Mouse (Mus musculus) neural tube, embryonic 12.5 days (tissue): Measurements from ENCODE around the gene Gm10645. TPM values are rescaled to one million over a fixed set of nuclear protein-coding genes. Genes with fewer than 3 reads are reported as not detected.
A peak's percentile ranks its signal among the peaks of the same experiment; 100 is the strongest.

Experiments used
- ATAC-seq: fragments of 200-750 bp; cut with Nextera tagmentation; 2 replicates; pipeline ENCODE4 v1.8.0; 2017; ENCODE audit warnings: low read depth, mild to moderate bottlenecking, moderate TSS enrichment, moderate library complexity; ENCODE audit not compliant: low FRiP score
- H3K27ac ChIP-seq: fragments of 300-500 bp; sonication (generic); 2 replicates; pipeline ENCODE4 v1.5.1; 2016
- H3K27me3 ChIP-seq: fragments of 300-500 bp; sonication (generic); replicated peaks from 2 replicates; pipeline ENCODE4 v1.6.1; 2016; ENCODE audit warnings: mild to moderate bottlenecking
- H3K36me3 ChIP-seq: fragments of 300-500 bp; sonication (generic); 2 replicates; pipeline ENCODE4 v1.6.1; 2016; ENCODE audit warnings: mild to moderate bottlenecking
- H3K4me1 ChIP-seq: fragments of 300-500 bp; sonication (generic); 2 replicates; pipeline ENCODE4 v1.6.1; 2016
- H3K4me2 ChIP-seq: fragments of 300-500 bp; sonication (generic); replicated peaks from 2 replicates; pipeline ENCODE4 v1.6.1; 2016; ENCODE audit warnings: mild to moderate bottlenecking
- H3K4me3 ChIP-seq: fragments of 300-500 bp; sonication (generic); 2 replicates; pipeline ENCODE4 v1.5.1; 2016
- H3K9ac ChIP-seq: fragments of 300-500 bp; sonication (generic); 2 replicates; pipeline ENCODE4 v1.6.1; 2016; ENCODE audit warnings: mild to moderate bottlenecking
- H3K9me3 ChIP-seq: fragments of 300-500 bp; sonication (generic); 2 replicates; pipeline ENCODE4 v1.6.1; 2016; ENCODE audit warnings: mild to moderate bottlenecking
- WGBS: fragments of 180-500 bp; shearing (Covaris S2); methylation state at CpG from one replicate; pipeline ENCODE4 v1.1.7; 2016; 5-methylcytosine and 5-hydroxymethylcytosine counted together
- polyA plus RNA-seq: library from polyadenylated mRNA; unstranded; fragments of >200 nt; fragmentation: Nextera tagmentation; extraction: Ambion mirVana; gene quantifications from 2 replicates; pipeline ENCODE4 v1.2.1, GENCODE M21; 2016

Gene Gm10645
- polyA plus RNA-seq, 1 experiment from 2014 or later: 9.2 TPM

DNA sequence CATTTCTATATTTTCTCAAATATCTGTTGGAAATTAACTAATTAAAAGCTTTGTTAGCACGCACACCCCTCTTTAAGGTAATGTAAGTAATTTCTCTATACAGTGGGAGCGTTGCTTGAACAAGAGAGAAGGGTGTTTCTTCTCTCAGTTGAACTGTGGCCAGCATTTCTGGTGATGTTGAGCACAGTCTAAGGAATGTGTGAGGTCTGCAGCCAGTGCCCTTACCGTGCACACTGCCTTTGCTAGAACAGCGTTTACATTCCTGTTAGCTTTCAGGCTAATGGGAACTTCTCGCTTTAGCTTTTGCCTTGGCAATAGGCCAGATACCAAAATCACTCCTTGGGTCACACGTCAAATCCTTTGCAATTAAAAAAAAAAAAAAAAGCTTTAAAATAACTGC is 20.4 kb upstream of the Gm10645 start:
- Histone ChIP-seq H3K9me3 (no peaks in the 10 kb centered on the region), H3K4me1 (peaks cover 12% of the 10 kb centered on the region), H3K4me2 (no peak overlapping the region), H3K36me3 (no peaks in the 10 kb centered on the region), H3K27ac (no peak overlapping the region), H3K4me3 (no peak overlapping the region), H3K27me3 (no peaks in the 10 kb centered on the region), H3K9ac (no peak overlapping the region)
- no peak for ATAC-seq
- WGBS: 70% methylated on average over 6 of the region's 6 CpGs

DNA sequence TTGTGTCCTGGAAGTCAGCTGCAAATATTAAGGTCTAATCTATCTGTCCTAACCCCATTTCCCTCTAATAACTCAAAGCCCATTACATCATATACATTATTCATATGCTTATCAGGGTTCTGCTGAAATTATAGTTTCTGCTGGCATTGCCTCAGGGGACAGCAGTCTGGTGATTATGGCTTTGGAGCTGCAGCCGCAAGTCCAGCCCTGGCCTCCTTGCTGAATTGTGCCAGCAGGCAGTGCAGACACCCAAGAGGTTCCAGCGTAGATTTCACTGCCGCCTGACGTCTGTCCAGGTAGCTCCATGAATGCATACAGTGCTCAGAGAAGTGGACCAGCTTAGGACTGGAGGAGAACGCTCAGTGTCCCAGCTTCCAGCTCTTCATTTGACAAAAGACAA is 16.8 kb upstream of the Gm10645 start:
- Histone ChIP-seq H3K4me1 (peaks cover 22% of the 10 kb centered on the region), H3K9me3 (no peaks in the 10 kb centered on the region), H3K27ac (0 out of 2 replicates have a peak overlapping the region, but pooled peaks have one; percentile 21), H3K36me3 (no peaks in the 10 kb centered on the region), H3K4me3 (no peak overlapping the region), H3K4me2 (no peak overlapping the region), H3K27me3 (no peaks in the 10 kb centered on the region), H3K9ac (no peak overlapping the region)
- WGBS: 65% methylated on average over 5 of the region's 5 CpGs
- peak; percentile 18; the same call in 1 of the 2 replicates for ATAC-seq

DNA sequence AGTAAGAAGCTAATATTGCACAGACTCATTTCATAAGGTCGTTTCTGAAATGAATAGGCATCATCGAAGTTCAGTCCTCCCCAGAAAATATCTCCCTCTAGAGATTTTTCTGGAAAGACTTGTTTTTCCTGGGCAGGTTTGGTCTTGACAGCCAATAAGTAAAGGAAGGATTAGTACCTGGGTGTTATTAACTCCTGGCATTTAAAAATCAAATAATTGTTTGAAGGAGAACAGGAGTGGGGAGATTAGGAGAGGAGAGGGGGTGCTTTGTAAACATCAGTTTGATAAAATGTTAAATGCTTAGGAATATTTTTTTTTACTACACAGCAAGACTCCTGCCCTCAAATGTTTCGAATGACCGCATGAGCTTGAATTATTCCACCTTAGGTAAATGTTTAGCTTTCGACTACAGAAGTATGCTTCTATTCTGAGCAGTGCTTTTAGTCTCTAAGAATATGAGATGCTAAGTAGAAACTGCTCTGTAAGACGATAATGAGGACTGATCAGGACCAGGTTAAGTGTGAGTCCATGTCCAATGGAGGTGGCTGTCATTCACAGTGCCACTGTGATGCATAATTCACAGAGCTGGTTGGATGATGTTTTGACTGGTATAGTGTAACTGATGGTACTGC is 16.0 kb upstream of the Gm10645 start:
- peaks cover 30% of the 10 kb centered on the region for H3K4me1 ChIP-seq
- 77% methylated on average over 6 of the region's 6 CpGs for WGBS
- H3K27me3 ChIP-seq: no peaks in the 10 kb centered on the region

GRCm38 (mm10) chr8:83178228-83178742 is 12.3 kb upstream of the Gm10645 start:
- H3K4me2 ChIP-seq: peak overlapping the region; percentile 35
- H3K27ac ChIP-seq: no peak overlapping the region
- H3K9me3 ChIP-seq: no peaks in the 10 kb centered on the region
- H3K36me3 ChIP-seq: no peaks in the 10 kb centered on the region
- 8% methylated on average over 9 of the region's 9 CpGs for WGBS
- ATAC-seq: no peak
- 0 out of 2 replicates have a peak overlapping the region, but pooled peaks have one; percentile 5 for H3K9ac ChIP-seq
- no peaks in the 10 kb centered on the region for H3K27me3 ChIP-seq
- peaks cover 35% of the 10 kb centered on the region for H3K4me1 ChIP-seq
- H3K4me3 ChIP-seq: no peak overlapping the region

More for the DNA sequence above, 16.0 kb upstream of the Gm10645 start:
- Histone ChIP-seq H3K4me3 (no peak overlapping the region), H3K9ac (no peak overlapping the region), H3K4me2 (no peak overlapping the region), H3K9me3 (no peaks in the 10 kb centered on the region), H3K36me3 (no peaks in the 10 kb centered on the region), H3K27ac (no peak overlapping the region)
- no peak for ATAC-seq

- peak; percentile 69 for ATAC-seq
- peaks cover 28% of the 10 kb centered on the region for H3K4me1 ChIP-seq
- 24% methylated on average over 11 of the region's 11 CpGs for WGBS
- 0 out of 2 replicates have a peak overlapping the region, but pooled peaks have one; percentile 37 for H3K27ac ChIP-seq
- no peaks in the 10 kb centered on the region for H3K27me3 ChIP-seq
- 0 out of 2 replicates have a peak overlapping the region, but pooled peaks have one; percentile 35 for H3K9ac ChIP-seq
- H3K4me3 ChIP-seq: no peak overlapping the region
- H3K36me3 ChIP-seq: no peaks in the 10 kb centered on the region
- H3K9me3 ChIP-seq: no peaks in the 10 kb centered on the region
- peak overlapping the region; percentile 35 for H3K4me2 ChIP-seq
Measured at GRCm38 (mm10) chr8:83177317-83178195, 11.6 kb upstream of the Gm10645 start.

- WGBS: 48% methylated on average over 2 of the region's 2 CpGs
- Histone ChIP-seq H3K4me2 (peak overlapping the region; percentile 35; the same call in 1 of the 2 replicates), H3K27ac (no peak overlapping the region), H3K4me3 (no peak overlapping the region), H3K27me3 (no peaks in the 10 kb centered on the region), H3K4me1 (peaks cover 28% of the 10 kb centered on the region), H3K9me3 (no peaks in the 10 kb centered on the region), H3K9ac (0 out of 2 replicates have a peak overlapping the region, but pooled peaks have one; percentile 35), H3K36me3 (no peaks in the 10 kb centered on the region)
- peak; percentile 68 for ATAC-seq
Measured at GRCm38 (mm10) chr8:83176785-83177184, 10.8 kb upstream of the Gm10645 start.

- Histone ChIP-seq H3K36me3 (no peaks in the 10 kb centered on the region), H3K4me2 (no peak overlapping the region), H3K27ac (no peak overlapping the region), H3K4me3 (no peak overlapping the region), H3K9ac (no peak overlapping the region), H3K27me3 (no peaks in the 10 kb centered on the region), H3K9me3 (no peaks in the 10 kb centered on the region), H3K4me1 (peaks cover 28% of the 10 kb centered on the region)
- ATAC-seq: no peak
- 71% methylated on average over 10 of the region's 10 CpGs for WGBS
Measured at GRCm38 (mm10) chr8:83175680-83176079, 9.7 kb upstream of the Gm10645 start.

- WGBS: 43% methylated on average over 6 of the region's 6 CpGs
- H3K4me1 ChIP-seq: peaks cover 10% of the 10 kb centered on the region; the same call in 1 of the 2 replicates
- H3K9ac ChIP-seq: no peak overlapping the region
- H3K36me3 ChIP-seq: no peaks in the 10 kb centered on the region
- H3K27ac ChIP-seq: no peak overlapping the region
- 0 out of 2 replicates have a peak overlapping the region, but pooled peaks have one; percentile 3 for H3K4me2 ChIP-seq
- no peaks in the 10 kb centered on the region for H3K27me3 ChIP-seq
- no peak for ATAC-seq
- H3K9me3 ChIP-seq: no peaks in the 10 kb centered on the region
- H3K4me3 ChIP-seq: no peak overlapping the region
Measured at GRCm38 (mm10) chr8:83170894-83171293, 4.9 kb upstream of the Gm10645 start.

- H3K9me3 ChIP-seq: no peaks in the 10 kb centered on the region
- WGBS: 91% methylated on average over 2 of the region's 2 CpGs
- H3K9ac ChIP-seq: no peak overlapping the region
- H3K27me3 ChIP-seq: no peaks in the 10 kb centered on the region
- no peak for ATAC-seq
- H3K36me3 ChIP-seq: no peaks in the 10 kb centered on the region
- no peak overlapping the region for H3K4me2 ChIP-seq
- no peak overlapping the region for H3K4me3 ChIP-seq
- H3K4me1 ChIP-seq: peaks cover 12% of the 10 kb centered on the region; the same call in 1 of the 2 replicates
- no peak overlapping the region for H3K27ac ChIP-seq
Measured at GRCm38 (mm10) chr8:83169709-83170108, 3.7 kb upstream of the Gm10645 start.

GRCm38 (mm10) chr8:83169127-83169526 is 3.2 kb upstream of the Gm10645 start:
- Histone ChIP-seq H3K4me1 (peaks cover 12% of the 10 kb centered on the region; the same call in 1 of the 2 replicates), H3K4me3 (no peak overlapping the region), H3K36me3 (no peaks in the 10 kb centered on the region), H3K9ac (no peak overlapping the region), H3K9me3 (no peaks in the 10 kb centered on the region), H3K27me3 (no peaks in the 10 kb centered on the region), H3K4me2 (no peak overlapping the region), H3K27ac (no peak overlapping the region)
- ATAC-seq: no peak
- 89% methylated on average over 3 of the region's 3 CpGs for WGBS

DNA sequence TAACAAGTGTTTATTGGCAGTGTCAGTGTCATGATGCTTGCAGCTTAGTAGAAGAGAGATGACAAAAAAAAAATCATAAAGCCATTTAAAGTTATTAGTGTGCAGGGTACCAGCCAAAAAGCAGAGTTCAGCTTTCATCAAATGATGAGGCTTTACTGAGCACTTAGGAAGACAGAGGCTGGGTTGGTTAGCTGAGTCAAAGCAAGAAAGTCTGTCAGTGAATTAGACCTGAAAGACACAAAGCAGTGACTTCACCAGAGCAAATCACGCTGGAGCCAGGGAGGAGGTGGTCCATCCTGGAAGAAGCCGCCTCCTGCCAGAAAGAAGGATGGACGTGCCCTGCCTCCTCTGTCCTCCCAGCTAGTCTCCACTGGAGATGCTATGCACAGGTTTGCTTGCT is 2.0 kb upstream of the Gm10645 start:
- no peak for ATAC-seq
- H3K9me3 ChIP-seq: no peaks in the 10 kb centered on the region
- no peaks in the 10 kb centered on the region for H3K36me3 ChIP-seq
- no peak overlapping the region for H3K27ac ChIP-seq
- H3K27me3 ChIP-seq: no peaks in the 10 kb centered on the region
- H3K4me3 ChIP-seq: peak overlapping the region; percentile 78
- H3K4me1 ChIP-seq: peaks cover 12% of the 10 kb centered on the region; the same call in 1 of the 2 replicates
- no peak overlapping the region for H3K9ac ChIP-seq
- peak overlapping the region; percentile 72 for H3K4me2 ChIP-seq
- WGBS: 49% methylated on average over 3 of the region's 3 CpGs
